Mouse (Mus musculus) kidney, embryonic 14.5 days (tissue): Measurements from ENCODE around the gene Lysmd3. TPM values are rescaled to one million over a fixed set of nuclear protein-coding genes. Genes with fewer than 3 reads are reported as not detected.

Experiments used
- ATAC-seq: fragments of 200-750 bp; cut with Nextera tagmentation; 2 replicates; pipeline ENCODE4 v1.8.0; 2017; ENCODE audit warnings: moderate number of reproducible peaks, mild to moderate bottlenecking, moderate TSS enrichment, moderate library complexity; ENCODE audit not compliant: low FRiP score, low TSS enrichment
- H3K27ac ChIP-seq: fragments of 300-500 bp; sonication (generic); 2 replicates; pipeline ENCODE4 v1.5.1; 2014; ENCODE audit warnings: low read depth, mild to moderate bottlenecking, low read length, moderate library complexity, mixed read lengths
- H3K27me3 ChIP-seq: fragments of 300-500 bp; sonication (generic); 2 replicates; pipeline ENCODE4 v1.6.1; 2014; ENCODE audit warnings: mild to moderate bottlenecking, low read length; ENCODE audit not compliant: control insufficient read depth, insufficient read depth
- H3K36me3 ChIP-seq: fragments of 300-500 bp; sonication (generic); 2 replicates; pipeline ENCODE4 v1.6.1; 2014; ENCODE audit warnings: low read length, mixed read lengths; ENCODE audit not compliant: control insufficient read depth, insufficient read depth
- H3K4me1 ChIP-seq: fragments of 300-500 bp; sonication (generic); 2 replicates; pipeline ENCODE4 v1.6.1; 2014; ENCODE audit warnings: low read length, mixed read lengths; ENCODE audit not compliant: control insufficient read depth, insufficient read depth
- H3K4me2 ChIP-seq: fragments of 300-500 bp; sonication (generic); replicated peaks from 2 replicates; pipeline ENCODE4 v1.6.1; 2014; ENCODE audit warnings: low read depth, mild to moderate bottlenecking, low read length
- H3K4me3 ChIP-seq: fragments of 300-500 bp; sonication (generic); 2 replicates; pipeline ENCODE4 v1.5.1; 2014; ENCODE audit warnings: mild to moderate bottlenecking, low read length
- H3K9ac ChIP-seq: fragments of 300-500 bp; sonication (generic); 2 replicates; pipeline ENCODE4 v1.6.1; 2014; ENCODE audit warnings: low read depth, mild to moderate bottlenecking, low read length, moderate library complexity
- H3K9me3 ChIP-seq: fragments of 300-500 bp; sonication (generic); 2 replicates; pipeline ENCODE4 v1.6.1; 2016; ENCODE audit warnings: low read length; ENCODE audit not compliant: control insufficient read depth
- WGBS: fragments of 180-500 bp; shearing (Covaris S2); extraction: QIAGEN DNeasy Blood & Tissue Kit; methylation state at CpG from one replicate; pipeline ENCODE4 v1.1.7; 2014; 5-methylcytosine and 5-hydroxymethylcytosine counted together
- polyA plus RNA-seq: library from polyadenylated mRNA; unstranded; fragments of >200 nt; fragmentation: Nextera tagmentation; extraction: Ambion mirVana; gene quantifications from 2 replicates; pipeline ENCODE4 v1.2.1, GENCODE M21; 2014

Gene Lysmd3
- polyA plus RNA-seq, 1 experiment from 2014 or later = 27.0 TPM

DNA sequence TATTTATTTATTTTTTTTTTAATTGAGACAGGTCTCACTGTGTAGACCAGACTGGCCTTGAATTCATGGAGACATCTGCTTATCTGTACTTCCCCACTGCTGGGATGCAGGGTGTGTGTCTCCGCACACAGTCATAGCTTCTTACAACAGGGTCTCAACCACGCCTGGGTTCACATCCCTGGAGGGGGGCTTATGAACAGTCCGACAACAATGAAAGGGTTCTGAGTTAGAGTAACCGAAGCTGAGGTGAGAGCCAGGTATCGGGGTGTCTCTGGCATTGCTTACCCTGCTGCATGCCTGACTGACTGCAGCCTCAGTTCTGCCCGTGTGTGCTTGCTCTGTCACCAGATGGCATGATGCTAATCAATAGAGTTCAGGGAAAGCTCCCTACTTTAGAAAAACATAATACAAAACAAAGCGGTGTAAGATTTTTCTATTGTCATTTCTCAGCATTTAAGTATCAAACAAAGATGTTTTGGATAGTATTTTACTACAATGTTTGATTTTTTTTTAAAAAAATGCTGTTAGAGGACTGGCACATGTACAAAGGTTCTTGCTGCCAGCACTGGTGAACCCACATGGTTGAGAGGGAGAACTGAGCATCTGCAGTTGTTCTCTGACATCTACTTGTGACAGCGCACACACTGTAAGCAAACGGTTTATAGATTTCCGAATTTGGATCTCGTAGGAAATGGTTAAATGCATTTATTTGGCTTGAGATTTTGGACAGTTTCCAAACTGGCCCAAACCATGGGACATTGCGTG is 6.3 kb downstream of the Lysmd3 start:
- Histone ChIP-seq H3K4me2 (no peak overlapping the region), H3K9me3 (no peaks in the 10 kb centered on the region), H3K27me3 (no peaks in the 10 kb centered on the region), H3K9ac (no peak overlapping the region), H3K4me1 (peaks cover 3% of the 10 kb centered on the region), H3K4me3 (no peak overlapping the region), H3K27ac (no peak overlapping the region), H3K36me3 (peaks cover 38% of the 10 kb centered on the region)
- no peak for ATAC-seq
- WGBS = 88% methylated on average over 12 of the region's 12 CpGs

DNA sequence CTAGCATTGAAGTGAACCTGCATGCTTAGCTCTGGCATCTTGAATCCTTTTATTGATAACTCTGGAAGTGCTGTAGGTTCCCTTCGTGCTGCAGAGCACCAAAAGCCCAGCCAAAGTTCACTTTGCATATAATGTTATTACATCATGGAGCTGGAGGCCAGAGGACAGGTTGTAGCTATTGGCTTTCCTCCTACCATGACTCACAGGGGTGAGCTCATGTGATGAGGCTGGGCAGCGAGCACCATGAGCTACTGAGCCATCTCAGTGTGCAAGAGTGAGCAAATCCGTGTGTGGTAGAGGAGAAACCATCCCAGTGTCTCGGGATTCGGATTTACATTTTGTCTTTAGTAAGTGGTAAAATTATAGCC is 6.9 kb downstream of the Lysmd3 start:
- ATAC-seq = no peak
- H3K4me2 ChIP-seq = no peak overlapping the region
- no peaks in the 10 kb centered on the region for H3K27me3 ChIP-seq
- peaks cover 43% of the 10 kb centered on the region for H3K36me3 ChIP-seq
- no peaks in the 10 kb centered on the region for H3K4me1 ChIP-seq
- no peaks in the 10 kb centered on the region for H3K9me3 ChIP-seq
- H3K4me3 ChIP-seq = no peak overlapping the region
- 89% methylated on average over 5 of the region's 5 CpGs for WGBS
- H3K9ac ChIP-seq = no peak overlapping the region
- no peak overlapping the region for H3K27ac ChIP-seq

DNA sequence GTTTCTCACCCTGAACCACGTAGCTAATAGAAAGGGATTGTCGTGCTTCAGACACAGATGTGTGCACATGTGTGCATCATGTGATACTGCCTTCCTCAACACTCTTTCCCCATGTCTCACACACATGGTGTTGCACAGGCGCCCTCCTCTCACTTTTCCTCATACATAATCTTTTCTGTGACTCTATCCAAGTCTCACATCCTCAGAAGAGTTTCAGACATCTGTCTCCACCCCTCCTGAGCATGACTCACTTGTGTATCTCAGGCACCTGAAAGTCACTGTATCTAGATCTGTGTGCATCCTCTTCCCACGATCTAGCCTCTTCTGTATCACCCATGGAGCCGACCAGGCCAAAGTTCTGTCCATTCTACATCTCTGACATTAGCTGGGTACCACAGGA is 10.2 kb downstream of the Lysmd3 start:
- H3K9ac ChIP-seq = no peak overlapping the region
- no peaks in the 10 kb centered on the region for H3K4me1 ChIP-seq
- no peak overlapping the region for H3K4me2 ChIP-seq
- peaks cover 49% of the 10 kb centered on the region for H3K36me3 ChIP-seq
- no peak for ATAC-seq
- H3K27me3 ChIP-seq = no peaks in the 10 kb centered on the region
- 91% methylated on average over 5 of the region's 5 CpGs for WGBS
- no peak overlapping the region for H3K4me3 ChIP-seq
- no peaks in the 10 kb centered on the region for H3K9me3 ChIP-seq
- no peak overlapping the region for H3K27ac ChIP-seq

DNA sequence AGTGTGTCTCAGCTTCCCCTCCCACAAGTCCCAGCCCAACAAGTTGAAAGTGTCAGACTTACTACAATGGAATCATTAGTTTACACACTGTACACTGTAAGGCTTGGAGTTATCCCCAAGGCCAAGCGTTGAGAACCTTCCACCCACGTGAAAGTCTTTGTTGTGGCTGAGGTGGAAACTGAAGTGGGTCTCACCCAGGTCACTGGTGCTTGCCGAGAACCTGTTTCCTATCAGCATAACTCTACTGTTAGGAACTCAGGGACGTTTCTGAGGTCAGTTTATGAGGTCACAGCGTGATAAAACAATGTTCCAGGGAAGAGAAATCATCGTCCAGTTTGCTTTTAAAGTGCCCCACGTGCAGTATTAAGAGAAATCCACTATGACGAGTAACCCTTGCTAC is 17.9 kb downstream of the Lysmd3 start:
- Histone ChIP-seq H3K4me1 (no peaks in the 10 kb centered on the region), H3K9me3 (no peaks in the 10 kb centered on the region), H3K36me3 (peaks cover 23% of the 10 kb centered on the region; the same call in 1 of the 2 replicates), H3K27ac (no peak overlapping the region), H3K4me2 (no peak overlapping the region), H3K4me3 (no peak overlapping the region), H3K9ac (no peak overlapping the region), H3K27me3 (no peaks in the 10 kb centered on the region)
- no peak for ATAC-seq
- 86% methylated on average over 8 of the region's 8 CpGs for WGBS

DNA sequence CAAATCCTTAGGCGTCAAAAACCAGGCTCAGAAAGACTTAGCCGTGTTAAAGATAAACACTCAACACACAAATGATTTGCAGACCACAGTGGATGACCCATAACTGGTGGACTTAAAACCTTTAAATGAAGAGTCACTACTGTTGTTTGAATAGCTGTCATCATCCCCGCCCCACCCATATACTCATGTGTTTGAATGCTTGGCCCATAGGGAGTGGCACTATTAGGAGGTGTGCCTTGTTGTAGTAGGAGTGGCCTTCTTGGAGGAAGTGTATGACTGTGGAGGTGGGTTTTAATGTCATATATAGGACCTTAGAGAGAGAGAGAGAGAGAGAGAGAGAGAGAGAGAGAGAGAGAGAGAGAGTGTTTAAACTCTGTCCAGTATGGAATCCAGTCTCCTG is 25.6 kb downstream of the Lysmd3 start:
- Histone ChIP-seq H3K9ac (no peak overlapping the region), H3K27me3 (no peaks in the 10 kb centered on the region), H3K4me1 (no peaks in the 10 kb centered on the region), H3K27ac (no peak overlapping the region), H3K4me2 (no peak overlapping the region), H3K4me3 (no peak overlapping the region), H3K36me3 (no peaks in the 10 kb centered on the region), H3K9me3 (no peaks in the 10 kb centered on the region)
- no peak for ATAC-seq
- WGBS = 96% methylated on average over 3 of the region's 3 CpGs

DNA sequence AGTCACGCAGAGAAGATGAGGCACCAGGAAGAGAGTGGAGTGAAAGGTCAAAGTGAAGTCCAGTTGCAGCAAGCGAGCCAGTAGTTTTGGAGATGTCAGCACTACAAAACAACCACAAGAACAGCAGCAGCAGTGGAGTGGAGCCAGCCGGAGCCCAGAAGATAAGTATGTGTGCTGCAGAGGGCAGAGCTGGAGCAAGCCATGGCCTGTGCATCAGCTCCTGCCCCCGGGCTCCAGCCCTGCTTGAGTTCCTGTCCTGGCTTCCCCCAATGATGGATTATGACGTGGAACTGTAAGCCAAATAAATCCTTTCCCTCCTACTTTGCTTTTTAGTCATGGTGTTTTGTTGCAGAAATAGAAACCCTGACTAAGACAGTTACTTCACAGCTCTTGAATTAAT is 26.8 kb downstream of the Lysmd3 start:
- H3K36me3 ChIP-seq = no peaks in the 10 kb centered on the region
- WGBS = 93% methylated on average over 5 of the region's 5 CpGs

DNA sequence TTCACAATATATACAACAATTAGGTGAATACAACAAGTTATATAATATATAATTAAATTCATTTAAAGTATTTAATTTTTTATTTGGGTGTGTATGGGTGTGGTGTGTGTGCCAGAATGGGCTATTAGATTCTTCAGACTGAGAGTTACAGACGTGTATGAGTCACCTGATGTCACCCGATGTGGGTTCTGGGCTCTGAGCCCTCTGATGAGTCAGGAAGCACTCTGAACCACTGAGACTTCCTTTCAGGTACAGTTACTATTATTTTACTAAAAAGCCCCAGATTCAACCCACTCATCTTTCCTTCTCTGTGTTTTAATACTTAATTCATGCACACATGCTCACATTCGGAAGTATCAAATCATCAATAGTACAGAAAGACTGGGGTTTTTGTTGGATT is 27.4 kb downstream of the Lysmd3 start:
- no peaks in the 10 kb centered on the region for H3K36me3 ChIP-seq
- 84% methylated on average over 3 of the region's 3 CpGs for WGBS

More for the DNA sequence above, 26.8 kb downstream of the Lysmd3 start:
- H3K4me1 ChIP-seq = no peaks in the 10 kb centered on the region
- no peaks in the 10 kb centered on the region for H3K27me3 ChIP-seq
- no peak overlapping the region for H3K9ac ChIP-seq
- no peak overlapping the region for H3K4me3 ChIP-seq
- no peaks in the 10 kb centered on the region for H3K9me3 ChIP-seq
- no peak overlapping the region for H3K4me2 ChIP-seq
- ATAC-seq = no peak
- no peak overlapping the region for H3K27ac ChIP-seq

DNA sequence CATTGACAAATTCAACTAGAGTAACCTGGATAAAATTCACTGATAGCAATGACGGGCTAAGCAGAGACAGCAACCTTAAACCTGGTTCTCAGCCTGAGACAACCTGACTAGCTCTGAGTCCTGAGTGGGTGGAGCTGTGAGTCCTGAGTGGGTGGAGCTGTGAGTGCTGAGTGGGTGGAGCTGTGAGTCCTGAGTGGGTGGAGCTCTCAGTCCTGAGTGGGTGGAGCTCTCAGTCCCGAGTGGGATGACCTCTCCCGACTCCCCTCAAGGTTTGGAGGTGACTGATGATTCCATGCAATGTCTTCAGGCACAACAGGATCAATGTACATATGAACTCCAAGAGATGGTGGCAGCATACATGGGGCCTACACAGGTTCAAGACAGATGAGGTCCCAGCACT is 32.1 kb downstream of the Lysmd3 start:
- no peak for ATAC-seq
- Histone ChIP-seq H3K4me3 (no peak overlapping the region), H3K27ac (no peak overlapping the region), H3K9me3 (no peaks in the 10 kb centered on the region), H3K9ac (no peak overlapping the region), H3K36me3 (no peaks in the 10 kb centered on the region), H3K4me2 (no peak overlapping the region), H3K4me1 (no peaks in the 10 kb centered on the region), H3K27me3 (no peaks in the 10 kb centered on the region)
- WGBS = 77% methylated on average over 3 of the region's 3 CpGs

More for the DNA sequence above, 27.4 kb downstream of the Lysmd3 start:
- Histone ChIP-seq H3K4me2 (no peak overlapping the region), H3K27me3 (no peaks in the 10 kb centered on the region), H3K9me3 (no peaks in the 10 kb centered on the region), H3K4me3 (no peak overlapping the region), H3K9ac (no peak overlapping the region), H3K27ac (no peak overlapping the region), H3K4me1 (no peaks in the 10 kb centered on the region)
- ATAC-seq = no peak

DNA sequence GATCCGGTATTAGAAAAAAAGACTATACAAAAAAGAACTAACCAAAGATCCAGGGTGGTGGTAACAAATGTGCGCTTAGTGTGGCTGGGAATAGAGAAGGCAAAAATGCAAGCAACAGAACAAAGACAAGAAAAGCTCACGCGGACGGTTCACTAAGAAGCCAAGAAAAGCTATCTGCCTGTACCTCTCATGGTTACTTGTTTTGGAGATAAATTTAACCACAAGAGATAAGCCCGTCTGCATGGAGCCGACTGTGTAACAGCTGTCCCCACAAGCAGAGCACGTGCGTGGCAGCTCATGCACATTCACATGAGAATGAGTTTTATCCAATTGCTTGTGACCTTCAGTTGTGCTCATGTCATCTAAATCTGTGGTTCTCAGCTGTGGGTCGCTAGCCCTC is 33.0 kb downstream of the Lysmd3 start:
- no peaks in the 10 kb centered on the region for H3K9me3 ChIP-seq
- H3K4me2 ChIP-seq = no peak overlapping the region
- ATAC-seq = no peak
- H3K36me3 ChIP-seq = no peaks in the 10 kb centered on the region
- H3K4me1 ChIP-seq = no peaks in the 10 kb centered on the region
- WGBS = 82% methylated on average over 10 of the region's 10 CpGs
- no peaks in the 10 kb centered on the region for H3K27me3 ChIP-seq
- no peak overlapping the region for H3K9ac ChIP-seq
- no peak overlapping the region for H3K27ac ChIP-seq
- no peak overlapping the region for H3K4me3 ChIP-seq
